Mouse (Mus musculus) CH12.LX (cell line): ENCODE data around the gene Atp5d.

ENCODE experiments used
- CHD1 ChIP-seq: IDR thresholded peaks from 2 replicates; pipeline ENCODE4 v1.6.1; 2012; ENCODE audit warnings: low read depth, low read length, improper control_type of control experiment, inconsistent platforms
- EP300 ChIP-seq: IDR thresholded peaks from 2 replicates; pipeline ENCODE4 v1.6.1; 2011; ENCODE audit warnings: low read length, improper control_type of control experiment
- HCFC1 ChIP-seq: IDR thresholded peaks from 2 replicates; pipeline ENCODE4 v1.6.1; 2012; ENCODE audit warnings: low read depth, mild to moderate bottlenecking, inconsistent platforms, low read length, improper control_type of control experiment
- KAT2A ChIP-seq: IDR thresholded peaks from 2 replicates; pipeline ENCODE4 v1.6.1; 2012; ENCODE audit warnings: low read length, improper control_type of control experiment, inconsistent platforms; ENCODE audit not compliant: insufficient replicate concordance
- MAX ChIP-seq: IDR thresholded peaks from 2 replicates; pipeline ENCODE4 v1.6.1; 2011; ENCODE audit warnings: low read length, improper control_type of control experiment
- POLR2A ChIP-seq: IDR thresholded peaks from 2 replicates; pipeline ENCODE4 v1.6.1; 2011; ENCODE audit warnings: low read depth, mild to moderate bottlenecking, improper control_type of control experiment, low read length
- UBTF ChIP-seq: IDR thresholded peaks from 2 replicates; pipeline ENCODE4 v1.6.1; 2012; ENCODE audit warnings: low read depth, mild to moderate bottlenecking, inconsistent platforms, low read length, improper control_type of control experiment, moderate library complexity
- USF2 ChIP-seq: conservative IDR thresholded peaks from 2 replicates; pipeline ENCODE4 v1.6.1; 2011; ENCODE audit warnings: low read depth, low read length, improper control_type of control experiment

DNA sequence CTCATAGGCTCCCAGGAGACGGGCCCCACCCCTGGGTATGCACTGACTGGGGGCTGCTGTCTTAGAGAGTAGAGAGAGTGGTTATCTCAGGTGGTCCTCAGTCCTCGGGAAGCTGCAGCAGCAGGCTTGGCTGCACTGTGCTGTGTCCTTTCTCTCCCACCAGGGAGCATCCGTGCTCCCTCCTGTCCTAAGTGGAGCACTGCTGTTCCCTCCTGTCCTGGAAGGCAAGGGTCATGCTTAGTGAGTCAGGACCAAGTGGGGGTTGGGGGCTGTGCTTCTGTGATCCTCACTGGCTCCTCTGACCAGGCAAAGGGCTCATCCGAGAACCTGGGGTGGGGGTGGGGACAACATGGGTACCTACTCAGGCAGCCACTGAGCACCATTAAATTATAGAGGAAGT is 49.3 kb upstream of the Atp5d start:
- no peak for TF ChIP-seq MAX
- TF ChIP-seq CHD1: no peak
- no peak for TF ChIP-seq POLR2A
- TF ChIP-seq HCFC1: no peak
- no peak for TF ChIP-seq UBTF
- TF ChIP-seq EP300: no peak
- TF ChIP-seq USF2: no peak
- TF ChIP-seq KAT2A: no peak
